Mouse (Mus musculus) naive thymus-derived CD4-positive, alpha-beta T cell, adult 5 months (primary cell): ENCODE measurements around the gene Pinlyp. TPM values are rescaled to one million over a fixed set of nuclear protein-coding genes. Genes with fewer than 3 reads are reported as not detected.

ENCODE experiments used
- polyA plus RNA-seq: library from polyadenylated mRNA; unstranded; fragments of 100-300 nt; shearing (Covaris generic); gene quantifications from one replicate; pipeline ENCODE4 v1.2.1, GENCODE M21; 2017

The Pinlyp gene
- polyA plus RNA-seq: not detected

GRCm38 (mm10) chr7:24546068-24546614 lies at the start of gene Pinlyp, which contains the start of gene Xrcc1:
TSS of gene Pinlyp (minus strand) at chr7:24546118.
TSS of gene Xrcc1 (plus strand) at chr7:24546289.

GRCm38 (mm10) chr7:24587330-24588105 lies 41.6 kb upstream of the Pinlyp start, which contains the start of the genes Ethe1 and Zfp575:
TSS of gene Ethe1 (plus strand) at chr7:24587543.
TSS of gene Zfp575 (minus strand) at chr7:24587641.

GRCm38 (mm10) chr7:24530062-24530931 lies 15.6 kb downstream of the Pinlyp start, which contains the start of gene Irgq:
TSS of gene Irgq (plus strand) at chr7:24530689.

GRCm38 (mm10) chr7:24512355-24512754 lies 33.6 kb downstream of the Pinlyp start, which contains the start of gene AC161166.1:
TSS of gene AC161166.1 (minus strand) at chr7:24512455.

GRCm38 (mm10) chr7:24506838-24507725 lies 38.8 kb downstream of the Pinlyp start, which contains the start of gene Zfp428:
TSS of gene Zfp428 (plus strand) at chr7:24507006.

Other genes with a start within 250 kb of the Pinlyp start
- gene Zfp61, start 244.9 kb downstream of the Pinlyp start, polyA plus RNA-seq: 10.0 TPM
- 2.5 TPM for gene Zfp94, start 229.5 kb downstream of the Pinlyp start, polyA plus RNA-seq
- not detected for gene Tescl, start 212.2 kb downstream of the Pinlyp start, polyA plus RNA-seq
- gene Lypd5, start 196.9 kb downstream of the Pinlyp start, polyA plus RNA-seq: not detected
- 190 TPM for gene Kcnn4, start 175.9 kb downstream of the Pinlyp start, polyA plus RNA-seq
- gene Smg9, start 146.5 kb downstream of the Pinlyp start, polyA plus RNA-seq: 86.3 TPM
- gene Irgc1, start 93.8 kb downstream of the Pinlyp start, polyA plus RNA-seq: 1.4 TPM
- 133 TPM for gene Plaur, start 83.6 kb downstream of the Pinlyp start, polyA plus RNA-seq
- gene Cadm4, start 64.1 kb downstream of the Pinlyp start, polyA plus RNA-seq: 0.42 TPM
- 1.7 TPM for gene Zfp428, start 39.1 kb downstream of the Pinlyp start, polyA plus RNA-seq
- gene AC161166.1, start 33.7 kb downstream of the Pinlyp start, polyA plus RNA-seq: not detected
- gene Irgq, start 15.4 kb downstream of the Pinlyp start, polyA plus RNA-seq: 4.9 TPM
- 63.5 TPM for gene Xrcc1, start 171 bp upstream of the Pinlyp start, polyA plus RNA-seq
- 18.9 TPM for gene Ethe1, start 41.4 kb upstream of the Pinlyp start, polyA plus RNA-seq
- gene Zfp575, start 41.5 kb upstream of the Pinlyp start, polyA plus RNA-seq: not detected
- gene Phldb3, start 64.6 kb upstream of the Pinlyp start, polyA plus RNA-seq: 0.78 TPM
- not detected for gene Lypd3, start 90.4 kb upstream of the Pinlyp start, polyA plus RNA-seq
- gene Tex101, start 130.6 kb upstream of the Pinlyp start, polyA plus RNA-seq: not detected
- gene BC049730, start 163.1 kb upstream of the Pinlyp start, polyA plus RNA-seq: not detected
- gene Gm4763, start 180.8 kb upstream of the Pinlyp start, polyA plus RNA-seq: not detected
- gene Cd177, start 214.2 kb upstream of the Pinlyp start, polyA plus RNA-seq: 2.9 TPM
- not detected for gene Ceacam10, start 231.1 kb upstream of the Pinlyp start, polyA plus RNA-seq